In the genomic region with DNA sequence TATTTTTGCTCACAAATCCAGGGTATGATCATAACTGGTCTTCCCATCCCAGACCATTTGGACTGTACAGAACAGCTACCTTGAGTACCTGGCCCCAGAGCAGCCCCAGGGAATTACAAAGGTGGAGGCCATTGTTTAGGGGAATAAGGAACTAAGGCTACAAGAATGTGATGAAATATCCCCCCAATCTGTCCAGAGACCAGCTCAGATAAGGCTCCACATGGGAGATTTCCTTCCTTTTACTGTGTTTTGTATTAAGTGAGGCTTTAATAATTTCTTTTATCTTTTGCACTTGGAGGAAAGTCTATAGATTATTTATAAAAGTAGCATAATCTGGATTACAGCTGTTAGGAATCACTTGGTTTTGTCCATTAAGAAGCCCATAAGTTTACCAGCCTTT, we compare ENCODE assay signal across 23 mouse cellular contexts. TPM values are rescaled to one million over a fixed set of nuclear protein-coding genes. Genes with fewer than 3 reads are reported as not detected.
A peak's percentile ranks its signal among the peaks of the same experiment; 100 is the strongest.
DNase-seq lines count a peak whose midpoint lies in the region; ATAC-seq and TF ChIP-seq lines count a peak whose summit lies in the region.
"Had no signal": no experiment of that assay in that cellular context is flagged by ENCODE, and none has a peak within 500 bp of the region (broad histone marks: within the 10 kb centered on the region; RNA-seq: fewer than 3 reads in every experiment).

No protein-coding gene starts in this region.

- H3K9me3 ChIP-seq in heart, embryonic 12.5 days (replicated peaks) = no peaks in the 10 kb centered on the region
- H3K9me3 ChIP-seq: embryonic facial prominence, embryonic 10.5 days; embryonic facial prominence, embryonic 12.5 days; forebrain, embryonic 13.5 days; forebrain, embryonic 15.5 days had no signal

- no peaks in the 10 kb centered on the region; the same call in 1 of the 2 replicates for H3K4me1 ChIP-seq in heart, embryonic 12.5 days (replicated peaks)
- H3K4me1 ChIP-seq in bone marrow macrophage, adult 2 months (ENCODE audit: control insufficient read depth, insufficient read depth, low read length) = peaks cover 10% of the 10 kb centered on the region
- H3K4me1 ChIP-seq in kidney, adult 2 months (ENCODE audit: control insufficient read depth, insufficient read depth, low read length) = no peaks in the 10 kb centered on the region
- H3K4me1 ChIP-seq: embryonic facial prominence, embryonic 12.5 days; forebrain, embryonic 15.5 days had no signal

- TF ChIP-seq POLR2A in bone marrow macrophage, adult 2 months (IDR thresholded peaks at IDR 0.05; ENCODE audit: borderline replicate concordance, low read depth, low read length) = no peak
- no peak for TF ChIP-seq POLR2A in kidney, adult 2 months (IDR thresholded peaks at IDR 0.05; ENCODE audit: low read depth, low read length)

- no peak overlapping the region for H3K9ac ChIP-seq in heart, embryonic 12.5 days
- H3K9ac ChIP-seq: embryonic facial prominence, embryonic 12.5 days; forebrain, embryonic 13.5 days; forebrain, embryonic 15.5 days; forebrain, postnatal 0 days had no signal

- no peak overlapping the region for H3K4me3 ChIP-seq in heart, embryonic 12.5 days
- H3K4me3 ChIP-seq in bone marrow macrophage, adult 2 months (ENCODE audit: insufficient read depth, low read length) = no peak overlapping the region
- no peak overlapping the region for H3K4me3 ChIP-seq in kidney, adult 2 months (ENCODE audit: insufficient read depth, low read depth, low read length)
- H3K4me3 ChIP-seq: embryonic facial prominence, embryonic 10.5 days; embryonic facial prominence, embryonic 12.5 days; forebrain, embryonic 13.5 days; forebrain, embryonic 15.5 days had no signal

- TF ChIP-seq CTCF in bone marrow macrophage, adult 2 months (IDR thresholded peaks at IDR 0.05; ENCODE audit: low read depth, low read length) = no peak
- TF ChIP-seq CTCF in kidney, adult 2 months (conservative IDR thresholded peaks at IDR 0.05; ENCODE audit: insufficient read depth, insufficient read length, low read depth, low read length) = no peak

- H3K4me2 ChIP-seq in heart, embryonic 12.5 days = no peak overlapping the region
- H3K4me2 ChIP-seq: embryonic facial prominence, embryonic 12.5 days; forebrain, embryonic 13.5 days; forebrain, embryonic 15.5 days had no signal

- intact Hi-C loops in left cerebral cortex, postnatal 14 days (cut with DNase I) = no loop called here

- no peak overlapping the region for H3K27ac ChIP-seq in heart, embryonic 12.5 days (ENCODE audit: poor library complexity, severe bottlenecking)
- peak overlapping the region; percentile 65; the same call in 1 of the 2 replicates for H3K27ac ChIP-seq in bone marrow macrophage, adult 2 months (ENCODE audit: insufficient read depth, low read depth, low read length)
- no peak overlapping the region for H3K27ac ChIP-seq in kidney, adult 2 months (ENCODE audit: insufficient read depth, low read depth, low read length)
- H3K27ac ChIP-seq: embryonic facial prominence, embryonic 10.5 days; embryonic facial prominence, embryonic 12.5 days; forebrain, embryonic 13.5 days; forebrain, embryonic 15.5 days had no signal

- no peaks in the 10 kb centered on the region for H3K36me3 ChIP-seq in heart, embryonic 12.5 days
- H3K36me3 ChIP-seq in kidney, adult 2 months (ENCODE audit: control insufficient read depth, insufficient read depth, low read length) = no peaks in the 10 kb centered on the region
- H3K36me3 ChIP-seq: embryonic facial prominence, embryonic 10.5 days; embryonic facial prominence, embryonic 12.5 days; forebrain, embryonic 15.5 days had no signal

- peak; percentile 31 for DNase-seq in heart, adult 11 months
- no peak for DNase-seq in left cerebral cortex, postnatal 14 days (ENCODE audit: low spot score in 2 of 2)
- no peak for DNase-seq in cerebellum, adult 11 months
- DNase-seq in kidney, adult 2 months = no peak
- DNase-seq: adrenal gland, adult 8-10 months; adrenal gland, postnatal 14 days; adrenal gland, postnatal 36 days; cerebellum, adult 11-12 months; cerebellum, adult 2 months; cerebellum, adult 9-11 months; cerebellum, postnatal 14 days; cerebellum, postnatal 36 days; forebrain, postnatal 0 days had no signal

- H3K27me3 ChIP-seq in heart, embryonic 12.5 days (replicated peaks) = no peaks in the 10 kb centered on the region
- no peaks in the 10 kb centered on the region for H3K27me3 ChIP-seq in kidney, adult 2 months (replicated peaks; ENCODE audit: control insufficient read depth, insufficient read depth, low read length)
- H3K27me3 ChIP-seq: embryonic facial prominence, embryonic 12.5 days; forebrain, embryonic 13.5 days; forebrain, embryonic 15.5 days; Patski had no signal

- ATAC-seq in heart, embryonic 12.5 days (ENCODE audit: insufficient number of reproducible peaks, low FRiP score) = no peak
- ATAC-seq in granulocyte monocyte progenitor cell, adult 5-6 weeks (replicated peaks; ENCODE audit: poor library complexity, severe bottlenecking) = peak; percentile 68
- ATAC-seq: activated CD4-positive, CD25-positive, alpha-beta regulatory T cell, adult 4 months; forebrain, embryonic 13.5 days; forebrain, embryonic 15.5 days; forebrain, postnatal 0 days; Patski had no signal

RNA-seq across cellular contexts. Expression of gene Efhb, which starts 5.6 kb away (rescaled TPM):
- 0.39 and 0.42 TPM in 2 replicates for polyA plus RNA-seq in heart, embryonic 12.5 days (2016; fragmentation: Nextera tagmentation; extraction: Ambion mirVana)
- not detected in 2 replicates for polyA plus RNA-seq in bone marrow macrophage, adult 2 months (2012; ENCODE audit: insufficient read depth, insufficient read length, missing spikeins)
- total RNA-seq in granulocyte monocyte progenitor cell, adult 5-6 weeks (2014; fragmentation: Nextera tagmentation) = not detected in 2 replicates
- total RNA-seq in granulocyte monocyte progenitor cell, adult 5-6 weeks (2017) = not detected in 2 replicates
- total RNA-seq in left cerebral cortex, postnatal 14 days (2021) = under 1 TPM; 0.13 to 0.20 TPM
- 0.03 TPM in 2 replicates for polyA plus RNA-seq in kidney, adult 2 months (2012; rRNA removed)
- polyA plus RNA-seq: C2C12 had no signal

RNA-seq across cellular contexts. Expression of gene Rab5a, which starts 10.3 kb away (rescaled TPM):
- polyA plus RNA-seq in heart, embryonic 12.5 days (2016; fragmentation: Nextera tagmentation; extraction: Ambion mirVana) = 90.9 and 99.0 TPM in 2 replicates
- polyA plus RNA-seq in bone marrow macrophage, adult 2 months (2012; ENCODE audit: insufficient read depth, insufficient read length, missing spikeins) = 68.4 and 70.5 TPM in 2 replicates
- total RNA-seq in granulocyte monocyte progenitor cell, adult 5-6 weeks (2014; fragmentation: Nextera tagmentation) = 29.6 and 38.1 TPM in 2 replicates
- 53.5 and 55.0 TPM in 2 replicates for total RNA-seq in granulocyte monocyte progenitor cell, adult 5-6 weeks (2017)
- 100 to 1,000 TPM; 122 to 129 TPM for total RNA-seq in left cerebral cortex, postnatal 14 days (2021)
- polyA plus RNA-seq in kidney, adult 2 months (2012; rRNA removed) = 10.2 and 14.2 TPM in 2 replicates
